Mouse (Mus musculus): Measurements from ENCODE around the gene Eda.

DNA sequence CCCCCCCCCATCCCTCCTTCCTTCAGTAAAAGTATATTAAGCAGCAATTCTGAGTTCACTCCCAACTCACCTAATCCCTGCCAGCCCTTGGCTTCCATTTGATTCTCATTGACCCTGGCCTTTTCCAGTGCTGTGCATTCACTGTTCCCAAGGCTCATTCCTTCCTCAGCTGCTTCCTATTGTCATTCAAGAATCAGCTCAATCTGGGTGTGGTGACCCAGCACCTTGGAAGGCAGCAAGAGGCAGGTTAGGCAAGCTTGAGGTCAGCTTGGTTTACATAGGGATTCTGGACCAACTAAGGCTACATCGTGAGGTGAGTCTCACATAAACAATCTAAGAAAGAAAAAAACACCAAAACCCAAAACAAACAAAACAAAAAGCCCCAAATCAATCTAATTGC, 433.8 kb downstream of the Eda start:
- TF ChIP-seq MEF2A (IDR thresholded peaks at IDR 0.05; ENCODE audit: extremely low read depth, insufficient replicate concordance, low read depth, low read length, poor library complexity, severe bottlenecking) (no peak), RCOR1 (IDR thresholded peaks at IDR 0.05; ENCODE audit: low read depth, low read length) (no peak), ZC3H11A (IDR thresholded peaks at IDR 0.05; ENCODE audit: low read depth, low read length) (no peak), CTCF (IDR thresholded peaks at IDR 0.05 in 2 of 3, conservative IDR thresholded peaks at IDR 0.05 in 1 of 3; ENCODE audit: control insufficient read depth in 1 of 3, insufficient read depth in 1 of 3, low read depth in 2 of 3, low read length in 3 of 3, poor library complexity in 1 of 3, severe bottlenecking in 1 of 3) (no peak), GATA1 (IDR thresholded peaks at IDR 0.05; ENCODE audit: low read depth, low read length) (no peak), TAL1 (IDR thresholded peaks at IDR 0.05; ENCODE audit: low read length) (no peak), UBTF (IDR thresholded peaks at IDR 0.05; ENCODE audit: borderline replicate concordance, insufficient read depth, low read depth, low read length) (no peak), POLR2AphosphoS5 (IDR thresholded peaks at IDR 0.05; ENCODE audit: borderline replicate concordance, low read depth, low read length) (no peak), JUND (IDR thresholded peaks at IDR 0.05; ENCODE audit: low read depth, low read length) (no peak), CHD2 (IDR thresholded peaks at IDR 0.05; ENCODE audit: low read length) (no peak), E2F4 (IDR thresholded peaks at IDR 0.05; ENCODE audit: borderline replicate concordance, low read depth, low read length) (no peak), SMC3 (IDR thresholded peaks at IDR 0.05; ENCODE audit: low read depth, low read length) (no peak), ELF1 (IDR thresholded peaks at IDR 0.05; ENCODE audit: low read depth, low read length) (no peak), POLR2A (IDR thresholded peaks at IDR 0.05; ENCODE audit: control insufficient read depth in 1 of 2, insufficient read depth in 1 of 2, low read depth in 1 of 2, low read length in 2 of 2, poor library complexity in 1 of 2) (no peak)

Data from MEL (cell line).